Mouse (Mus musculus): ENCODE results near the gene Dnah2. TPM values are rescaled to one million over a fixed set of nuclear protein-coding genes. Genes with fewer than 3 reads are reported as not detected.

Dnah2 gene
- polyA plus RNA-seq, 1 experiment from 2014 or later = 4.4 TPM

- Histone ChIP-seq H3K27me3 (no peaks in the 10 kb centered on the region), H3K27ac (peak overlapping the region; percentile 34; the same call in 1 of the 2 replicates), H3K4me1 (peaks cover 38% of the 10 kb centered on the region), H3K9me3 (no peaks in the 10 kb centered on the region), H3K4me2 (no peak overlapping the region), H3K9ac (no peak overlapping the region), H3K4me3 (no peak overlapping the region), H3K36me3 (no peaks in the 10 kb centered on the region)
- 29% methylated on average over 6 of the region's 6 CpGs for WGBS
- ATAC-seq (ENCODE audit: insufficient number of reproducible peaks, insufficient read depth, low FRiP score, low TSS enrichment, low read depth) = no peak
Measured at GRCm38 (mm10) chr11:69457006-69457579, 91.8 kb downstream of the Dnah2 start.

DNA sequence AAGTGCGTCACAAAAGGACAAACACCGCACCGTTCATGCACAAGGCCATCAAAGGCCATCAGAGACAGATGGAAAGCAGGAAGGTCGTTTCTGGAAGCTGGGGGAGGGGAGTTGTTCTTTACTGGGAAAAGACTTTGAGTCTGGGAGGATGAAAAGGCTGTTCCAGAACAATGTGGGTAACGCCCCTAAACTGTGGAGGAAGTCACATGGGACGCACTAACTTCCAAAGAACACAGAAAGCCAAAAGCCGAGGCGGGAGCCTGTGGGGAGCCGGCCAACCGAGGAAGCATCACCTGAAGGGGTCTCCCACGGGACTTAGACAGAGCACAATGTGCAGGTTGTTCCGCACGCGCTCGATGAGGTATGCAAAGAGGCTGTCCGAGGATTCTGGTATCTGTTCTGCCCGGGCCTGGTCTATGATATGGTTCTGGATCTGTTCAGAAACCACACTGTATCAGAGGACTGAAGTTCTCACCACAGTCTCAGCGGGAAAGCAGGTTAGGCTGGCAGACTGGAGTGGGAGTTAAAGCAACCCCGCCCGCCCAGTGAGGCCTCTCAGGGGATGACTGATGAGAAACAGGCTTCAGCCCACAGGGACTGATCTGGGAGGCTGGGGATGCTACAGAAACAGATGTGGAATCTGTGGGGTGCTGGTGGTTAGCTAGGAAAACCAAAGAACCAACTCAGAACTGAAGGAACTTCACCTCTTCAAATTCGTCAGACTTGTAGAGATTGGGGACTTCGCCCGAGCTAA is 96.6 kb downstream of the Dnah2 start:
- peak overlapping the region; percentile 47 for H3K4me2 ChIP-seq
- peaks cover 37% of the 10 kb centered on the region for H3K4me1 ChIP-seq
- no peaks in the 10 kb centered on the region for H3K9me3 ChIP-seq
- peak overlapping the region; percentile 19; the same call in 1 of the 2 replicates for H3K4me3 ChIP-seq
- H3K27me3 ChIP-seq = no peaks in the 10 kb centered on the region
- WGBS = 42% methylated on average over 23 of the region's 23 CpGs
- H3K27ac ChIP-seq = peak overlapping the region; percentile 94
- ATAC-seq (ENCODE audit: insufficient number of reproducible peaks, insufficient read depth, low FRiP score, low TSS enrichment, low read depth) = 0 out of 2 replicates have a peak, but pooled peaks have one; percentile 39
- no peaks in the 10 kb centered on the region for H3K36me3 ChIP-seq
- peak overlapping the region; percentile 54 for H3K9ac ChIP-seq

GRCm38 (mm10) chr11:69447299-69447698 is 101.6 kb downstream of the Dnah2 start:
- ATAC-seq (ENCODE audit: insufficient number of reproducible peaks, insufficient read depth, low FRiP score, low TSS enrichment, low read depth) = no peak
- Histone ChIP-seq H3K9ac (no peak overlapping the region), H3K4me2 (no peak overlapping the region), H3K27me3 (no peaks in the 10 kb centered on the region; the same call in 1 of the 2 replicates), H3K4me3 (no peak overlapping the region), H3K27ac (no peak overlapping the region), H3K9me3 (no peaks in the 10 kb centered on the region), H3K4me1 (peaks cover 11% of the 10 kb centered on the region), H3K36me3 (no peaks in the 10 kb centered on the region)
- 83% methylated on average over 7 of the region's 7 CpGs for WGBS

DNA sequence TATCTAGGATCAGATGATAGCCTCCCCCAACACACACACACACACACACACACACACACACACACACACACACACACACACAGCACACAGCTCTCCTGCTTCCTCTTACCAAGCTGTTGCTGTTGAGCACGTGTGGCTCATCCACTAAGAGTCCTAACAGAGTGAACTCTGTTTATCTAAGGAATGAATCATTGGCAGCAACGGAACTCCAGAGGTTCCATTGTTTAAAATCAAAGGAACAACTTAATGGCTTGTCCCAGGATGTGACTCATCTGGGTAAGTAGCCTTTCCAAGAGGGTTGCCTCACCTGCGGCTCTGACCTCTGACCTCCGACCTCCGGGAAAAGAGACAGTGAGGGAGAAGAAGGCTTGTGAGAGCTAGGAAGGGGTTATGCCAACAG is 105.6 kb downstream of the Dnah2 start:
- Histone ChIP-seq H3K9me3 (no peaks in the 10 kb centered on the region), H3K27ac (no peak overlapping the region), H3K36me3 (no peaks in the 10 kb centered on the region), H3K4me2 (no peak overlapping the region), H3K4me1 (no peaks in the 10 kb centered on the region), H3K4me3 (no peak overlapping the region), H3K27me3 (no peaks in the 10 kb centered on the region; the same call in 1 of the 2 replicates), H3K9ac (no peak overlapping the region)
- no peak for ATAC-seq (ENCODE audit: insufficient number of reproducible peaks, insufficient read depth, low FRiP score, low TSS enrichment, low read depth)
- 39% methylated on average over 5 of the region's 5 CpGs for WGBS

DNA sequence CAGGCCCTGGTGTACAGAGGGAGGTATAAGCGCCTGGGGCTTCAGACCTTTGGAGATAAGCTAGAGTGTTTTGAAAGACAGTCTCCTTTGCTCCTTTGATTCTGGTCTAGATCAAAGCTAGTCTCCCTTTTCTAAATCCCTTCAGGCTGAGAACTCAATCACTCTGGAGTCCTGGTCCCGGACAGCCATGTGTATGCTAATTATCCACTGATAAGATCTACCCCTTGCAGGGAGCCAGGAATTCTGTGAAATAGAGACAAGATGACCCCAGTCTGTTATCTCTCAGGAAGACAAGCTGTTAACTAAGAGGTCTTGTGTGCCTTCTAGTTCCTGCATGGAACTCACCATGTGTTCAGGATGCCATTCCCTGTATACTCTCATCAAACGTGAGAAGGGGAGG is 111.6 kb downstream of the Dnah2 start:
- WGBS = 32% methylated on average over 3 of the region's 3 CpGs
- H3K27ac ChIP-seq = no peak overlapping the region

GRCm38 (mm10) chr11:69433189-69433588 is 115.7 kb downstream of the Dnah2 start:
- H3K27ac ChIP-seq = no peak overlapping the region
- no peak overlapping the region for H3K4me3 ChIP-seq
- no peak overlapping the region for H3K9ac ChIP-seq
- H3K4me1 ChIP-seq = peaks cover 17% of the 10 kb centered on the region
- H3K36me3 ChIP-seq = no peaks in the 10 kb centered on the region
- 64% methylated on average over 6 of the region's 6 CpGs for WGBS
- no peaks in the 10 kb centered on the region for H3K9me3 ChIP-seq
- no peaks in the 10 kb centered on the region for H3K27me3 ChIP-seq
- no peak overlapping the region for H3K4me2 ChIP-seq
- ATAC-seq (ENCODE audit: insufficient number of reproducible peaks, insufficient read depth, low FRiP score, low TSS enrichment, low read depth) = no peak

More for the DNA sequence above, 111.6 kb downstream of the Dnah2 start:
- Histone ChIP-seq H3K4me2 (no peak overlapping the region), H3K4me1 (peaks cover 3% of the 10 kb centered on the region), H3K4me3 (no peak overlapping the region), H3K9ac (no peak overlapping the region), H3K27me3 (no peaks in the 10 kb centered on the region), H3K36me3 (no peaks in the 10 kb centered on the region), H3K9me3 (no peaks in the 10 kb centered on the region)
- ATAC-seq (ENCODE audit: insufficient number of reproducible peaks, insufficient read depth, low FRiP score, low TSS enrichment, low read depth) = no peak

- 62% methylated on average over 11 of the region's 11 CpGs for WGBS
- ATAC-seq (ENCODE audit: insufficient number of reproducible peaks, insufficient read depth, low FRiP score, low TSS enrichment, low read depth) = no peak
- H3K27ac ChIP-seq = no peak overlapping the region
- peak overlapping the region; percentile 42; the same call in 1 of the 2 replicates for H3K4me2 ChIP-seq
- peaks cover 17% of the 10 kb centered on the region for H3K4me1 ChIP-seq
- no peaks in the 10 kb centered on the region for H3K27me3 ChIP-seq
- no peak overlapping the region for H3K4me3 ChIP-seq
- peak overlapping the region; percentile 16; the same call in 1 of the 2 replicates for H3K9ac ChIP-seq
- no peaks in the 10 kb centered on the region for H3K36me3 ChIP-seq
- H3K9me3 ChIP-seq = no peaks in the 10 kb centered on the region
Measured at GRCm38 (mm10) chr11:69432640-69432982, 116.3 kb downstream of the Dnah2 start.

DNA sequence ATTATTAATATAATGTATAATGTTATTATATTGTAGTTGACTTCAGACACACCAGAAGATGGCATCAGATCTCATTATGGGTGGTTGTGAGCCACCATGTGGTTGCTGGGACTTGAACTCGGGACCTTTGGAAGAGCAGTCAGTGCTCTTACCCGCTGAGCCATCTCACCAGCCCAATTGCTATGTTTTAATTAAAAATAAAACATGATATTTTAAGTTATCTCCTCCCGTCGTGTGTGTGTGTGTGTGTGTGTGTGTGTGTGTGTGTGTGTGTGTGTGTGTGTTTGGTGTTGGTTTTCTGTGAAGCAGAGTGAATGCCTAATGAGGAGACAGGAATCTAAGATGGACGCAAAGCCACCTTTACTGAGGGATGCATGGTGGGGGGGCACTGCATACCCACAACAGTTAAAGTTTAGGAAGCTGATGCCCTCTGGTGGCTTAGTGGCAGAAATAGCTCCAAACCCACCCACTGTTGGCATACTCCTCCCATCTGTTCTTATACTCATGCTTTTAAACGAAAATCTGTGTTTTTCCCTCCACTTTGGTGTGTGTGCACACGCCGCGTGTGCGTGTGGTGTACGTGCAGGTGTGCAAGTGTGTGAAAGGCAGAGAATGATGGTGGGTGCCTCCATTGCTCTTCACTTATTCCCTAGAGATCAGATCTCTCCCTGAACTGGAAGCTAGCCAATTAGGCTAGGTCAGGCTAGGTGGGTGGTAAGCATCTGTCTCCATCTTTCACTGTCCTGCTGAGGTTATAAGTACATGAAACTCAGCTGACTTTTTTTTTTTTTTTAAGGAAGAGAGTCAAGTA is 116.9 kb downstream of the Dnah2 start:
- Histone ChIP-seq H3K4me3 (no peak overlapping the region), H3K27ac (no peak overlapping the region), H3K36me3 (no peaks in the 10 kb centered on the region), H3K4me2 (peak overlapping the region; percentile 42), H3K9me3 (no peaks in the 10 kb centered on the region), H3K27me3 (no peaks in the 10 kb centered on the region), H3K9ac (no peak overlapping the region), H3K4me1 (peaks cover 17% of the 10 kb centered on the region)
- ATAC-seq (ENCODE audit: insufficient number of reproducible peaks, insufficient read depth, low FRiP score, low TSS enrichment, low read depth) = 0 out of 2 replicates have a peak, but pooled peaks have one; percentile 27
- 29% methylated on average over 11 of the region's 11 CpGs for WGBS

- Histone ChIP-seq H3K4me3 (no peak overlapping the region), H3K9me3 (no peaks in the 10 kb centered on the region), H3K9ac (no peak overlapping the region), H3K4me1 (peaks cover 17% of the 10 kb centered on the region), H3K4me2 (no peak overlapping the region), H3K27ac (no peak overlapping the region), H3K36me3 (no peaks in the 10 kb centered on the region), H3K27me3 (no peaks in the 10 kb centered on the region)
- WGBS = 87% methylated on average over 15 of the region's 15 CpGs
- no peak for ATAC-seq (ENCODE audit: insufficient number of reproducible peaks, insufficient read depth, low FRiP score, low TSS enrichment, low read depth)
Measured at GRCm38 (mm10) chr11:69430631-69431030, 118.3 kb downstream of the Dnah2 start.

DNA sequence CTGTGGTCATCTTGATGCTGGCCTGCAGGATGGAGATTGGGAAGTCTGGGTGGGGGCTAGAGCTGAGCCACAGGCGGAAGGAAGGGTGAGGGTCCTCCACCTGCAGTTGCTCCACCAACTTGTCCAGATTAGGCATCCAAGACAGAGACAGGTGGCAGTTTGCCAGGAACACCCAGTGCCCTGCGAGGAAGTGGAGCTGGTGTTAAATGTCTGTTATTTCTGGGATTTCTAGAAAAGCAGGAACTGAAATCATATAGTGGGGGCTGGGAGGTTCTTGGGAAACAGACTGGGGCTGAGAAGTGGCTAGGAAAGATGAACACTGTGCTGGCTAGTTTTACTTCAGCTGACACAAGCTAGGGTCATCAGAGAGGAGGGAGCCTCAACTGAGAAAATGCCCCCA is 119.6 kb downstream of the Dnah2 start:
- ATAC-seq (ENCODE audit: insufficient number of reproducible peaks, insufficient read depth, low FRiP score, low TSS enrichment, low read depth) = no peak
- H3K4me1 ChIP-seq = peaks cover 17% of the 10 kb centered on the region
- H3K9ac ChIP-seq = peak overlapping the region; percentile 16; the same call in 1 of the 2 replicates
- H3K27me3 ChIP-seq = no peaks in the 10 kb centered on the region
- peak overlapping the region; percentile 1; the same call in 1 of the 2 replicates for H3K4me2 ChIP-seq
- no peaks in the 10 kb centered on the region for H3K9me3 ChIP-seq
- no peaks in the 10 kb centered on the region for H3K36me3 ChIP-seq
- H3K27ac ChIP-seq = peak overlapping the region; percentile 51
- no peak overlapping the region for H3K4me3 ChIP-seq
- WGBS = 38% methylated on average over 2 of the region's 2 CpGs

DNA sequence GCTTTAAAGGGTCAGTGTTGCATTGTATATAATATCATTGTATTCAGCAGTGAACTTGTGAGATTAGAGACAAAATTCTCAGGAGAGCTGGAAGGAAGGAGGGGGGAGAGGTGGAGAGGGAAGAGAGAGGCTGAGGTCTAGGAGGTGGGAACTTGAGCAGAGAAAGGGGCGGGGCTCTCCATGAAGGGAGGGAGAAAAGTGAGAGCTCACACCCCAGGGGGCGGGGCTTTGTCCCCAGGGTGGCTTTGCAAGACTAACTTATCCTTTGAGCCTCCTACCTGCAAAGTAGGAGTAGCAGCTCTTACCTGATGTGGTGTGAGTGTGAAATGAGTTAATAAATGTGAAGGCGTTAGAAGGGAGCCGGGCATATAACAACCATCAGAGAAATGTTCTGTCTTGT is 120.2 kb downstream of the Dnah2 start:
- Histone ChIP-seq H3K4me3 (no peak overlapping the region), H3K4me2 (peak overlapping the region; percentile 1; the same call in 1 of the 2 replicates), H3K9ac (no peak overlapping the region), H3K27ac (peak overlapping the region; percentile 51), H3K4me1 (peaks cover 17% of the 10 kb centered on the region), H3K9me3 (no peaks in the 10 kb centered on the region), H3K36me3 (no peaks in the 10 kb centered on the region), H3K27me3 (no peaks in the 10 kb centered on the region)
- WGBS = 19% methylated on average over 4 of the region's 4 CpGs
- no peak for ATAC-seq (ENCODE audit: insufficient number of reproducible peaks, insufficient read depth, low FRiP score, low TSS enrichment, low read depth)
